Mouse (Mus musculus) CD4-positive, CD25-positive, alpha-beta regulatory T cell, adult 2 months (primary cell): Measurements from ENCODE around the gene Gzmm.

Source experiments
- DNase-seq: peaks from one replicate; pipeline ENCODE4 v3.0.0-alpha.2; 2012; ENCODE audit warnings: low read depth, low spot score

Gzmm gene

DNA sequence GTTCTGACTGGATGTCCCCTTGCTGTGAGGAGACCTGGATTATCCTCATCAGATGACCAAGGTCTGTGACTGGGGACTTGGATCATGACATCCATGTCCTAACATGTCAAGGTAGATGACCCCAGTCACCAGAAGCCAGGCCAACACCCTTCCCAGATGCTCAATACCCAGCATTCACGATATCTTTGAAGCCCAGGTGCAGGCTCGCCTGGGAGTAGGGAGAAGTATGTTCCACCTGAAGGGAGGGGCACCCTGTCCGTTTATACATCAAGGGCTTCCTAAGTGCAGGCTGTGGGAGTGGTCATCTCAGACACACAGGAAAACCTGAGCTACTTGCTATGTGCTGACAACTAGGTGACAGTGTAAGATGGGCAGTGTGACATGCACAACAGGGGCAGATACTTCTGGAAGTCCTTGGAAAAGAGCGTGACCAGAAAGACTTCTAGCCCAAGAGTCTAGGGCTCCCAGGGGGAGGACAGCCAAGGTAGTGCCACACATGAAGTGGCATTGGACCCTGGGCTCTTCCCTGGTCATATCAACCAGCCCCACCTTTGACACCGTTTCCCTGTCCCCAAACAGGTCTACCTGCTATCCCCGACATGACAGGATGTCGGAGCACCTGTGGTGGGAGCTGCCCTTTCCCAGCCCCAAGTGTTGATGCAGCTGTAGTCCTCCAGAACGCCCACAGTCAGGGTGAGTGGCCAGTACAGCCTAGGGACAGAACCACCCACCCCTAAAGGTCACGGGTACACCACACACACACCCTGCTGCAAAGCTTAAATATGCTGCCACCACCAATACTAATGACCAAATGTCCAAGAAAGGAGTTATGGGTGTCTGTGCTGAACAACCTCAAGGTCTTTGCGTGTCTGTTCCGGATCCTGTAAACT is 8.0 kb upstream of the Gzmm start:
- DNase-seq, result no peak

DNA sequence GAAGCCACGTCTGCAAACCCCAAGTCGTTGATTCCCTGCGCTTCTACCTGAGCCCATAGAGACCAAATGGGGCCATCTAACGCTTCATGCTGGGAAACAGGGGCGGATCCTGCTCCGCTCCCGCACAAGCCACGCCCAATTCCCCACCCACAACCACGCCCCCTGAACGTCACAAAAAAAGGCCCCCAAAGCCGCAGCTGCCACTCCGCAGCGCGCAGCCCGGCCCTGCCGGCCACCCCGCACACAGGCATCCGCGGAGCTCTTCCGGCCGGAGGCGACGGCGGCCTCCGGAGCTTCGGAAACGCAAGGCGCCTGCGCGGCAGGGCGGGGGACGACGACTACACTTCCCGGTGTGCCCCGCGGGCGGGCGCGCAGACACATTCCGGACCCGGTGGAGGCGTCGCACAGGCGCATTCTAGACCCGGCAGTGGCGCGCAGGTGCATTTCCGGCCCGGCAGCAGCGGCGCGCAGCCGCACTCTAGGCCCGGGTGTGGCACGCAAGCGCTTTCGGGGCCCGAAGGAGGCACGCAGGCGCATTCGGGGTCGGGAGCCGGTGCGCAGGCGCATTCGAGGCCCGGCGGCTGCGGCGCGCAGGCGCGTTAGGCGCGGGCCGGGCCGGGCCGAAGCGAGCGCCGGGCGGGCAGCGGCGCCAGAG is 7.1 kb upstream of the Gzmm start, which contains the start of gene Cdc34:
TSS of gene Cdc34 (plus strand) at position 605 of the 655 bp plus-strand sequence.
- peak; percentile 100 for DNase-seq

DNA sequence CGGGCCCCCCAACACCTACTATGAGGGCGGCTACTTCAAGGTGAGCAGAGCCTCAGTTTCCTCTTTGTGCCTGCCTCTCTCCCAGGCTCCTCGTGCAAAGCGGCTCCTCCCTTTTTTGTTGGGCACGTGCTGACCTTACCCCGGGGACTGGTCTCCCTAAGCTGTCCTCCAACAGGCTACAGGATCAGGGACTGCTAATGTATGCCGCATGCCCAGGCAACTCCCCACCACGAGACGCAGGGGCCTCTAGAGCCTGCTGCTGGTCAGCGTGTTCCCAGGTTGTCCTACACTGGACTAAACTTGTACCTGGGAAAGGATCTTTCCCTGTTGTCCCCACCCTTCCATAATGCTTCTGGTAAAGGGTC is 6.3 kb upstream of the Gzmm start:
- DNase-seq, result peak; percentile 45

DNA sequence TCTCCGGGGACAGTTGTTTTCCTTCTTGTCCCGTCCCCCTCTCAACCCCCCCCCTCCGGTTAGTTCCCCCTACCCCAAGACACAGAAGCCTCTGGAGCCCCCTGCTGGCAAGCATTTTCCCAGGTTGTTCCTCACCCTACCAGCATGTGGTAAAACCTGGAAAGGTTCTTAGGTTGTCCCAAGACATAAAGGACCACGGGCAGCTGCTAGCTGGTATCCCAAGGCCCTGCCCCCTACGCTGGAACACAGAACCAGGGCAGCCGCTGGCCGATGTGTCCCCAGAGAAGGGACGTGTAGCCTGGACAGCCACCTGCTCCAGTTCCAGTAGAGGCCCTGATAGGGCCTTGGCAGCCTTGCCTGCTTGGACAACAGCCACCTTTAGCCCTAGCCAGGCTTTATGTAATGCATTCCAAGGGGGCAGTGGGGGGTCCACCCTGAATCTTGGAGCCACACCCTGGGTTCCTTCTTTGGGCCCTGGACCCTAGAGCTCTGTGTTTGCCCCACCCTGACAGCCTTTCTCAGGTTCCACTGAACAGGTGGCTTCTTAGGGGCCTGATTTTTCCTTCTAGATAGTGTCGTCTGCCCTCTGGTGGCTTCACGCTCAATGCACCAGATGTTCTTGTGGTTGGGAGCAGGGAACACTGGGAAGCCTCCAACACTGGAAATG is 5.8 kb upstream of the Gzmm start:
- DNase-seq, result peak; percentile 71

DNA sequence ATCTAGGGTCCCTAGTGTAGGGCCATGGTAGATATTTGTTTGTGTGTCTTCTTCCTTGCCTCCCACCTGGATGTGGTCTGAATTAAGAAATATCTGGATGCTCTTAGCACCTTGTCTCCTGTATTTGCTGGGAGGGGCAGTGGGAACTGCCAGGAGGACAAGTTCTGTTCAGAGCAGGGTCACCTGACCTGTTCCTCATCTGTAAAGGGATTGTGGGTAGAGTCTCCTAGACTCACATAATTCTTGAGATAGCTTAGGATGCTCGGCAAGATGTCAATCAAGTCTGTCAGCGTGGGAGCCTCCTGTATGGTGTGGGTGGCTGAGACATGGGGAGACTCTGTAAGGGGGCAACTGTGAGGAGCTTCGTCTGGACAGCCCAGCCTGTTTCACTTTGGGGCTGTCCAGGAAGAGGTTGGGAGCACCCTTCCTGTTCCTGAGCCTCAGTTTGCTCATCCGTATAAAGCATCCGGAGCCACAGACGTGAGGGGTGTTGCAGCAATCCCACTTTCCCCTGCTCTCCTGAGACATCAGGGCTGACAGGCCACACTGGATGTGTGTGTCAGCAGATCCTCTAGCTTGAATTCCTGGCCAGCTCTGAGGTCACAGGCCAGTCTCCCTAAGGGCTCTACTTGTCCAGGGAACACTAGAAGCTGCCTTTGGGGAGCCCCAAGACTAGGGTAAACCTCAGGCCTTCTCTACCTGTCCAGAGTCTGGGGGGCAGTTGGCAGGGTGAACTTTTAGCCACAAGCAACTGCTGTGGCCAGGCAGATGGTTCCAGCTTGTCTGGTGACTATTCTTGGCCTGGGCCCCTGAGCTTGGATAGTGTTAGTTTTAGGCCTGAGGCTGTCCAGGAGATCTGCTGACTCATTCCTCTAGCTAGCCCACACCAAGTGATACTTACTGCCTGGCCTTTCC is 4.8 kb upstream of the Gzmm start:
- no peak for DNase-seq

DNA sequence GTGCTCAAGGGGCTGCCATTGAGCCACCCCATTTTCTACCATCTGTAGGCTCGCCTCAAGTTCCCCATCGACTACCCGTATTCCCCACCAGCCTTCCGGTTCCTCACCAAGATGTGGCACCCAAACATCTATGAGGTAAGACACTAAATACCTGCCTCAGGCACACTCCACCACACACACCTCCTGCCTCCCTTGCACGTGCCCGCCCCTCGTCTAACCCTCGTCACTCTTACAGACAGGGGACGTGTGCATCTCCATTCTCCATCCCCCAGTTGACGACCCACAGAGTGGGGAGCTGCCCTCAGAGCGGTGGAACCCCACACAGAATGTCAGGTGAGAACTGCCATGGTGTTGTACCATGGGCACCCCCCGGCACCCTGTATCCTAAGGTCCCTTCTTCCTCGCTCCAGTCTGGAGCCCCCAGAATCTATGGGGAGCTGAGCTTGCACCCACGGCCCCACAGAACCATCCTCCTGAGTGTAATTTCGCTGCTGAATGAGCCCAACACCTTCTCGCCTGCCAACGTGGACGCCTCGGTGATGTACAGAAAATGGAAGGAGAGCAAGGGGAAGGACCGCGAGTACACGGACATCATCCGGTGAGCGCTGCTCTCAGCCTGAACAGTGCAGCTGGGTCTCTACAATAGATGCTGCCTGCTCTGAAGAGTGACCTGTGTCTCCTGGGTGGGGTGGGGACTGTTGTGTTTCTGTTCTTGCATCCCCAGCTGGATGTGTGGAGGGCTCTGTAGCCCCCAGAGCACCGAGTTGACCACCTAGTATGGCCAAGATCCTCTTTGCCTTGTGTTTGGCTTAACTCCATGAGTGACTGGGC is 3.8 kb upstream of the Gzmm start:
- DNase-seq, result no peak

DNA sequence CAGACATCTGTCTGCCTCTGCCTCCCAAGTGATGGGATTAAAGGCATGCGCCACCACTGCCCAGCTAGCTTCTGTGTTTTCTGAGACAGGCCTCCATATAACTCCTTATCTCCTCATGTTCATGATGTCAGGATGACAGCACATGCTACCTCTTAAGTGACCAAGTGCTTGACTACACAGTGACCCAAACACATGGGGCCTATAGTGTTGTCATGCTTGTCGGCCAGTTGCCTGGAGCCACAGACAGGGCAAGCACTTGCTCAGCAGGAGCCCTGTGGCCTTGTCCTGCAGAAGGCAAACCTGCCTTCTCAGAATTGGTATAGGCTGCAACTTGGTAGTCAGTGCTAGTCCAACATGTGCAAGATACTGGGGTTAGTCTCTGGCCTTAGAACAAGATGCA is 2.6 kb upstream of the Gzmm start:
- no peak for DNase-seq

DNA sequence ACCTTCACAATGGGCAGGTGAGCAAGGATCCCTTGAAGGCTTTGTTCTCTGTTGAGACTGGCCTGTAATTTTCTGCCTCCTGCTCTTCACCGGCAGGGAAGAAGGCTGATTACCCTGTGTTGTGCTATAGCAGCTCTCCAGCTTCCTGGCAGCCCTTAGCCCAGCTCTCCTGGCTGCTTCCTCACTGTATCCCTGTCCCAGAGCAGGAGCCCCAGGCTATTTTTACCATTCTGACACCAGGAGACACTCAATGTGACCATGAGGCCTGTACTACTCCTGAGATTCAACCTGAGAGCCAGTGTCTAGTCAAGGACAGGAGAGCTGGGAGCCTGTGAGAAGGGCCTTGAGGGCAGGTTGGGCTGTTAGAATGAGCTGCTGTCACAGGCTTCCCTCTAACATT is 2.1 kb upstream of the Gzmm start:
- DNase-seq, result no peak

DNA sequence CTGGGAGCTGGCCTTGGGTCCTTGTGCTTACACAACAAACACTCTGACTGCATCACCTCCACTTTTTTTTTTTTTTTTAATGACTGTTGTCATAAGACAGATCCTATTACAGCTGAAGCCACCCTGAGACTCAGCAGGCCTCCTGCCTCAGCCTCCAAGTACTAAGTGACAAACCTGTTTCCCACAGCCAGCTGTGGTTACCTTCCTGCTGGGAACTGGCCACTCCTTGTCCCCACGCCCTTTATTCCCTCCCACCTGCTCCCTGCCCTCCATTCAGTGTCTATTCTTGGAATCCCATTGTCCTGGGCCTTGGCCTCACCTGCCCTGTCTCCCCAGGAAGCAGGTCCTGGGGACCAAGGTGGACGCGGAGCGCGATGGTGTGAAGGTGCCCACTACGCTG is 1.3 kb upstream of the Gzmm start:
- no peak for DNase-seq

DNA sequence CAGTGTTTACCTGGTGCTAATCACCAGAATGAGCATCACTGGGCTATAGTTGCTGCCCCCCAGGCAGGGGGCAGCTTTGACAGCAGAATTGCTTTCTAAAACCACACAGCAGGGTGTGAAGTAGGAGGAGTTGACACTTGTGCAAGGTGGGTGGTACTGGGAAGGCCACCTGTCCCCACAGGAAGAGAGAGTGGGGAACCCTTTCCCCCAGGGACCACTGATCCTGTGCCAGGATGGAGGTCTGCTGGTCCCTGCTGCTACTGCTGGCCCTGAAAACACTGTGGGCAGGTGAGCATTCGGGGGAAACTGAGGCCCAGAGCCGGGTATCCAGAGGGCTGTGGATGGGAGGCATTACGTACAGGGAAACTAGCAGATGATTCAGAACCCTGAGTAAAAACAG is 358 bp downstream of the Gzmm start:
- no peak for DNase-seq

DNA sequence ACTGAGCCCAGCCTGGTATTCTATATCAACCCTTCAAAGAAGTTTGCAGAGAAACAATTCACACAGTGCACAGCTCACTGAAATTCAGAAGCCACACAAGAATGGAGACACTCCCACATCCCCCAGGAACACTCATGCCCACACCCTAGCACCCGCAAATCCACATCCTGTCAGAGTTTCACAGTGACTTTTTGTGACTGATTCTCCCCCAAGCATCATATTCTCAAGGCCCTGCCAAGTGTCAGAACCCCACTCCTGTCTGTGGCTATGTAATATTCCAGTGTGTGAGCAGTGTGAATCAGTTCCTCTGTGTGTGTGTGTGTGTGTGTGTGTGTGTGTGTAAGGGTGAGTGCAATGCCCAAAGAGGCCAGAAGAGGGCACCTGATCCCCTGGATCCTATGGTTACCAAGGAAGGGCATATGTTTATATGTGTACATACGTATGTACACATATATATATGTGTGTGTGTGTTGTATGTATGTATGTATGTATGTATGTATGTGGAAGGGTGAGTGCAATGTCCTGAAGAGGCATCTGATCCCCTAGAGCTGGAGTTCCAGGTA is 3.2 kb downstream of the Gzmm start:
- peak; percentile 37 for DNase-seq

DNA sequence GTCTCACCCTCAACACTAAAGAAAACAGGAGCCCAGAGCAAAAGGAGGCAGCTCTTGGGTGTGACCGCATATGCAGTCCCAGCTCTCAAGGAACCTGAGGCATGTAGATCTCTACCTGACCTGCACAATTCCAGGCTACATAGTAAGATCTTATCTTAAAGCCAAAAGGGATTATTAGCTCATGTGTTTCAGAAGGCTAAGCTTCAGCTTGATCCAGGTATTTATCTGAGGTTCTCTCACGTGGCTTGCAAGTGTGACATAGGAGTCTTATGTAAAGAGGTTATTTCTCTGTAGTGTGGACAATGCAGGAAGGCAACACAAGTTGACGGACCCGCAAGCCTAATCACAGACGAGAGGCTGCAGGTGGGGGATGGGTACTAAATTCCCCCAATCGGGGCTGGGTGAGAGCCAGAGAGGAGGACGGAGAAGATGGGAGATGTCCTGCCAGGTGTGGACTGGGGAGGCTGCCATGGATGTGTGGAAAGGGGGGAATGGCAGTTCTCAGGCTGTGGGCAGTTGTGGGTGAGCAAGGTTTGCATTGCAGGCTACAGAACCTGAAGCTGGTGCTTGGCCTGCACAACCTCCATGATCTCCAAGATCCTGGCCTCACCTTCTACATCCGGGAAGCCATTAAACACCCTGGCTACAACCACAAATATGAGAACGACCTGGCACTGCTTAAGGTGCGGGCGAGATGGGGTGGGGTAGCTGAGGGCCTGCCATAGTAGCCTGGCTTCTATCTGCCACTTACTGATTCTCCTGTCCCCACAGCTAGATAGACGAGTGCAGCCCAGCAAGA is 5.0 kb downstream of the Gzmm start:
- no peak for DNase-seq

DNA sequence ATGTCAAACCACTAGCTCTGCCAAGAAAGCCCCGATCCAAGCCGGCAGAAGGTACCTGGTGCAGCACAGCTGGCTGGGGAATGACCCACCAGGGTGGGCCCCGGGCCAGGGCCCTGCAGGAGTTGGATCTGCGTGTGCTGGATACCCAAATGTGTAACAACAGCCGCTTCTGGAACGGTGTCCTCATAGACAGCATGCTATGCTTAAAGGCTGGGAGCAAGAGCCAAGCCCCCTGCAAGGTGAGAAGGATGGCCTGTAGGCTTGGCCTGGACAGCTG is 5.5 kb downstream of the Gzmm start:
- DNase-seq, result no peak

DNA sequence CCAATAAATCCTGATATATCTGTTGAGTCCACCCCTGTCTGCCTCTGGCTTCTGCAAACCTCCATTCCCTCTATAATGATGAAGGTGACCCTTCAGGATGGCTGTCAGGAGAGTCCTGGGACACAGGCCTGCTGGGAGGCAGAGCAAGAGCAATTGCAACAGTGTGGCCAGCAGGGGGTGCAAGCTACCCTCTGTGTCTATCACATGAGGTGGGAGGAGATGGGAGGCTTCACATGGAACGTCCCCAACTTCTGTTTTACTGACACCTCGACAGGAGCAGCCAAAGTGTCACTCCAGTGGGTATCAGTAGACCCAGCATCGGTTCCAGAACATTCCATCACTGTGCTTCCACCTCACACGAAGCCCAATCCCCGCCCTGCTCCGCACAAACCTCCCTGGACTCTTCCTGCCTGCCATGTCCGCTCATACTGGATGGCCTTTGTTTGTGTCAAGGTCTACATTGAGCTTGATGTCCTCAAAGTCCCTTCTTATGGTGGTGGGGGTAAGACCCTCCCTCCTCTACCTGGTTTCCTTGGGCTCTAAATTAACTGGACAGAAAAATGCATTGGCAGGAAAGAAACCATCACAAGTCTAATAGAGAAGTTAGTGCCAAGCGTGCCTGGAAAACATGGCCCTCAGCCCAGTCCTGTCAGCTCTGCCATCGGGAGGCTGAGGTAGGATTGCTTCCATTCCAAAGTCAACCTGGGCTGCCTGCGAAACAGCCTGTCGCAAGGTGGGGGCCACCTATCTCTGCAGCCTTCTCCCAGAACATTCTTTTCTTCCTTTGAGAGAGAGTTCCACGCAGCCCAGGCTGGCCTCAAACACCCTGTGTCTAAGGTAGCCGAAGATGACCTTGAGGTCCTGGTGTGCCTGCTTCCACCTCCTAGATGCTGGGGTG is 6.7 kb downstream of the Gzmm start:
- DNase-seq, result peak; percentile 86

DNA sequence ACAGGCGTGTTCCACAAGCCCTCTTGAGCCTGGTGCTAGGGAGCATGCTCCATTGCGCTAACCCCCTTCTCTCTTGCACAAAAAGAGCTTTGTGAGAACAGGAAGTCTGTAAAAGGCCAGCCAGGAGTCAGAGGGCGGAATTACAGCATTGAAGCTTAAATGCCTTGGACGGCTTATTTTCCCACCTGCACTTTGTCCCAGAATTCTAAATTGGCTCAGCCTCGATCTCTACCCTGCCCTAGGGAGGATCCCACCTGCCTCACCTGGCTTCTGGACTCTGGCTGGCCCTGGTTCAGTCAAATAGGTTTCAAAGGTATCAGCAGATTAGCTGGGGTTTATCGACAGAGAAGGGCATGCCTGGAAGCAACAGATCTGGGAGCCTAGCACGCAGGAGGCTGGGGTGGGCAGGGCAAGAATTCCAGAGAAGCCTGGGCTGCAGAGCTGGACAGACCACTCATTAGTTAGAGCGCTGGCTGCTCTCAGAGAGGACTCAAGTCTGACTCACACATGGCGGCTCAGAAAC is 7.4 kb downstream of the Gzmm start:
- no peak for DNase-seq

DNA sequence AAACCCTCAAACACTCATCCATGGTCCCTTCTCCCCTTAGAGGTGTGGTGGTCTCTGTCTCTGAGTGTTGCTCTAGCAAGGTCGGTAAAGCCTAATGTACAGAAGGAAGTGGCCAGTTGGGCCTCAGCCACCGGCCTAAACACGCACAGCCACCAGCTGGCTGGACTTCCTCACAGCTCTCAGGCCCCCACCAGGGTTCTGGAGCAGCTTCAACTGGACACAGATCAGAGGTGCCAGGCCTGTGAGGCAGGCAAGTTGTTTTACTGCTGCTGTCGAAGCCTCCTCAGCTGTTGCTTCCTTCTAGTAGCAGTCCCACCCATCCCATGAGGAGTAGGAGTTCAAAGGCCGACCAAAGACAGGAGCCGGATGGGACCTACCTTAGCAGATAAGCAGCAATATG is 9.1 kb downstream of the Gzmm start:
- DNase-seq, result no peak

DNA sequence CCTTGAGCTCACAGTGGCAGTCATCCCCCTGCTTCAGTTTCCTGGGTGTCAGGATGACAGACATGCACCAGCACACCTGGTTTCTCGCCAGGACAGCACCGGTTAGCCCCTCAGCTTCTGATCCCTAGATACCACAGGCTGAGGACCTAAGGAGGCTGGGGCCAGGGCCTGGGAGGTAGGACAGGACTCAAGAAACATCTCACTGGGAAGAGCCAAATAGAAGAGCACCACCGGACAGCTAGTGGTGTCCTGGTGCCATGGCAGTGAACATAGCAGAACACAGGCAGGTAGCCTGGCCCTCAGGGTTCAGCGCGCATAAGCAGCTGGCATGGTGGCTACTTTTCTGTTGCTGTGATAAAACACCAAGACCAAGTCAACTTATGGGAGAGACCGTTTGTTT is 9.6 kb downstream of the Gzmm start:
- no peak for DNase-seq

DNA sequence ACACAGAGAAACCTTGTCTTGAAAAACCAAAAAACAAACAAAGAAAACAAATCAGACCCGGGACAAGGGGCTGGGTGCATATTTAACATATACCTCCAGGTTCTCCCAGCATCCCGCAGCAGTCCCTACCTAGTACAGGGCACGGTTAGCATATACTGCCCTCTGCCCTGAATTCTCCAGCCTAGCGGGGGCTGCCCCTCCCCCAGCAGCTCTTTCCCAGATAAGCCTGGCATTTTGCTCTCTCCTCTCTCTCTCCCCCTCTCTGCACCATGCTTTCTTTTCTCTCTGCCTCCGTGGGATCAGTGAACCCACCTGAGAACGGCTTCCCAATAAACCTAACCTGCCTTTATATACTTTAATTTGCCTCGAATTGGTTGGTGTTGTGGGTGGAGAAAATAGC is 11.9 kb downstream of the Gzmm start:
- DNase-seq, result no peak
